Mouse (Mus musculus) adrenal gland, adult (tissue): ENCODE data around the gene Scaf1.
A peak's percentile ranks its signal among the peaks of the same experiment; 100 is the strongest.

ENCODE experiments used
- DNase-seq, 2 experiments: peaks; one replicate each; pipeline ENCODE4 v3.0.0; 2022 to 2023; ENCODE audit warnings: low spot score in 1 of 2; ENCODE audit not compliant: inconsistent age in 2 of 2

Scaf1 gene

DNA sequence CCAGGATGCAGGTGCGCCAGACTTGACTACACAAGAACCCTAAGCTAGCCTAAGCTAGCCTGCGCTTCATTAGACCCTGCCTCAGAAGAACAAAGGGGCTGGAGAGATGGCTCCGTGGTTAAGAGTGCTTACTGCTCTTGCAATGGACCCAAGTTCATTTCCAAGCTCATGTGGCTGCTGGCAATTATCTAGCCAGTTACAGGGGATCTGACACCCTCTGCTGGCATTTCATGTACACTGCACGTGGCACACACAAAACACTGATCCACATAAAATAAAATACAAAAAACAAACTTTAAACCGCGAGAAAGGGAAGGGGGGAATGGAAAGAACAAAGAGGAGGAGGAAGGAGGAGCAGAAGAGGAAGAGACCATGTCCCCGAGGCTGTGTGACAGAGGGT, 58.0 kb downstream of the Scaf1 start:
- peak; percentile 40 to 78 for DNase-seq

DNA sequence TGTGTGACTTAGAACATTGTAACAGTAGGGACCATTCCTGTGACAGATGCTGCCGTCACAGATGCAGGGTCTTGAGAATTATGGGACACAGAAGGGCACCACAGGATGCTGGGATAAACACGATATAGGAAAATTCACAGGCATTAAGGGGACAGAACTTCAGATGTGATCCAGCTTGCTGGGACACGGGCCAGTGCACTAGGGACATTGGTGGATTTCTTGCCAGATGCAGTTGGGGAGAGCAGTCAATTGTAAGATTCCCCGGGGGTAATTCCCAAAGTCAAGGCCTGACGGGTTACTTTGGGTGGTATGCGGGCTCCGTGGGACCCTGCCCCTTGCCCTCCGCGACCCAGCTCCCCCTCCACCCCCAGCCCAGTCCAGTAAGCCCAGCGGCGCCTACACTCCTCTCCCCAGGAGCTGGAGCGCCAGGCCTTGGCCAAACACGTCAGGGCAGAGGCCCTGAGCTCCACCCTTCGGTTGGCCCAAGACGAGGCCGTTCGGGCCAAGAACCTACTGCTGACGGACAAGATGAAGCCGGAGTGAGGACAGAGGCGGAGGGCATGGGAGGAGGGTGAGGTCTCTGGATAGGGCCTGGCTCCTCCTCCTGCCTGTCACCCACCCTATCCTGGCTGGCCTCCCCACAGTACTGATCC, 58.9 kb downstream of the Scaf1 start:
- DNase-seq, result peak; percentile 23 to 51

DNA sequence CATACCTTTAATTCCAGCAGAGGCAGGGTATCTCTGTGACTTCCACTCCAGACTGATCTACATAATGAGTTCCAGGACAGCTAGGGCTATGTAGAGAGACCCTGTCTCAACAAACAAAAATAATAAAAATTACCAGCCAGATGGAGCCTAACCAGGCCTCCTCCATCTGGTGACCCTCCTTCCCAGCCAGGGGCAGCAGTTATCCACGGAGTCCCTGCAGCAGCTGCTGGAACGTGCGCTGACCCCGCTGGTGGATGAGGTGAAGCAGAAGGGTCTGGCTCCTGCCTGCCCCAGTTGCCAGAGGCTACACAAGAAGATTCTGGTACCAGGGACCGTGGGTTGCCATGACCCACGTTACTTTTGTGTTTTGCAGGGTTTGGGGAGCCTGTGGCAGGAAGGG, 59.9 kb downstream of the Scaf1 start:
- peak; percentile 13 to 20 for DNase-seq

DNA sequence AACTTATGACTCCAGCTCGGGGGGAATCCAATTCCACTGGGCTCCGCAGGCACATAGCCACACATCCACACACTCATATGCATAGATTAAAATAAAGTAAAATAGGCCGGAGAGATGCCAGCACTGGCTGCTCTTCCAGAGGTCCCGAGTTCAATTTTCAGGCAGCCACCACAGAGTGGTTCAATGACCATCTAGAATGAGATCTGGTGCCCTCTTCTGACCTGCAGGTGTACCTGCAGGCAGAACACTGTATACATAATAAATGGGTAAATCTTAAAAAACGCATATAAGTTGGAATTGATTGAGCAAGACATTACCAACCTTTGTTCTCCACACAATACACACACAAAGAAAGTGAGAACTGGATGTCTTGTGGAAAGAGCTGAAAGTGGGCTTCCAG, 60.5 kb downstream of the Scaf1 start:
- DNase-seq, result peak; percentile 15 to 66

DNA sequence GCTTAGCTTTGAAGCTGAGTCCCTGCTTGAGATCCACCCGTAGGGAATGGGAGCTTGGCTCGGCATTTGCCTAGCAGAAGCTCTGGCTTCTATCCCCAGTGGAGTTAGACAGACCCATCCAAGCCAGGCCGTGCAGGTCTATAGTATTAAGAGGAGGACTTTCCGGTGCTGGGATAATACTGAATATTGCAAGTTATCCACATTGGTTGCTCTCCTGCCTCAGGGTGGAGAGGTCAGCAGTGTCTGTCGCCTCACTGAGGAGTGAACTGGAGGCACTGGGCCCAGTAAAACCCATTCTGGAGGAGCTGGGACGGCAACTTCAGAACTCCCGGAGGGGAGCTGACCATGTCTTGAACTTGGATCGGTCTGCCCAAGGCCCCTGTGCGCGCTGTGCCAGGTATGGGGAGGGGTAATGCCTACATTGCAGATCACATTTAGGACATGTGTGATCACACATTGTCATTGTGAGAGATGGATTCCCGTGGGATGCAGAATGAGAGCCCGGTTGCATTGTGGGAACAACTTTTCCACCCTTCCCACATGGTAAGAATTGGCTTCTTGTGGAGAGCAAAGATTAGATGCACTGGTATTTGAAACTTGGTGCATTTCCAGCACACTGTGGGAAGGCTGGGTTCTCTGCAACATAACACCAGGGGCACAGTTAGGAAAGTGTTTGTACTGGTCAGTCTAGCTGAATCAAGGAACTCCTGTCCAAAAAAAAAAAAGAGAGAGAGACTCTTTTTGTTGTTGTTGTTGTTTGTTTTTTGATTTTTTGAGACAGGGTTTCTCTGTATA, 61.9 kb downstream of the Scaf1 start:
- DNase-seq, result peak in 1 of 2 experiments; percentile 15

DNA sequence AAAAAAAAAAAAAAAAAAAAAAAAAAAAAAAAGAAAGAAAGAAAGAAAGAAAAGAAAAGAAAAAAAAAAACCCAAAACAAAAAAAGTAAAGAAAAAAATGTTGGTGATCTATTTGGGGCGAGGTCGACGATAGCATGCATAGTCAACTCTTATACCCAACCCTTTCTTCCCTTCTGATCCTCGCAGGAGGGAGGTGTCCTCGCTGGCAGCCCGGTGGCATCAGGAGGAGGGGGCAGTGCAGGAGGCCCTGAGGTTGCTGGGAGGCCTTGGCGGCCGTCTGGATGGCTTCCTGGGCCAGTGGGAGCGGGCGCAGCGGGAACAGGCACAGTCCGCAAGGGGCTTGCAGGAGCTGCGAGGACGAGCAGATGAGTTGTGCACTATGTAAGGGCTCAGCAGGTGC, 62.6 kb downstream of the Scaf1 start:
- peak in 1 of 2 experiments; percentile 35 for DNase-seq
